22 mouse cellular contexts compared by ENCODE assay signal in genomic region chr9:13523046-13523445, GRCm38 (mm10).
DNase-seq lines count a peak whose midpoint lies in the region; ATAC-seq lines count a peak whose summit lies in the region.
"Had no signal": no experiment of that assay in that cellular context is flagged by ENCODE, and none has a peak within 500 bp of the region (broad histone marks: within the 10 kb centered on the region; RNA-seq: fewer than 3 reads in every experiment).

No protein-coding gene starts in this region.

- no peaks in the 10 kb centered on the region for H3K9me3 ChIP-seq in heart, embryonic 15.5 days (replicated peaks)
- H3K9me3 ChIP-seq in lung, embryonic 16.5 days (ENCODE audit: control insufficient read depth, low read length) = no peaks in the 10 kb centered on the region
- H3K9me3 ChIP-seq in forebrain, embryonic 14.5 days (replicated peaks; ENCODE audit: control insufficient read depth, low read length) = no peaks in the 10 kb centered on the region
- H3K9me3 ChIP-seq: embryonic facial prominence, embryonic 13.5 days; hindbrain, embryonic 10.5 days had no signal

- WGBS in heart, embryonic 15.5 days = 70% methylated on average over 3 of the region's 3 CpGs
- WGBS in lung, embryonic 16.5 days = 81% methylated on average over 3 of the region's 3 CpGs
- WGBS in forebrain, embryonic 14.5 days = 89% methylated on average over 3 of the region's 3 CpGs

- DNase-seq in heart, postnatal 36 days = no peak
- DNase-seq in lung, adult 18-20 months = no peak
- no peak for DNase-seq in adrenal gland, adult 8-10 months
- DNase-seq in forebrain, embryonic 14.5 days (ENCODE audit: low spot score) = no peak
- DNase-seq: adrenal gland, postnatal 10 days; B cell, adult 2 months; cerebellum, adult 9-11 months; gastrocnemius, postnatal 10 days; kidney, postnatal 14 days; lung, adult 2 months; lung, postnatal 4 days; thymus, postnatal 14 days had no signal

- H3K4me2 ChIP-seq in heart, embryonic 15.5 days = no peak overlapping the region
- H3K4me2 ChIP-seq in lung, embryonic 16.5 days (ENCODE audit: low read depth, low read length) = no peak overlapping the region
- H3K4me2 ChIP-seq in forebrain, embryonic 14.5 days (ENCODE audit: low read length) = no peak overlapping the region
- H3K4me2 ChIP-seq: embryonic facial prominence, embryonic 13.5 days; heart, embryonic 11.5 days; midbrain, embryonic 11.5 days had no signal

- H3K9ac ChIP-seq in heart, embryonic 15.5 days = no peak overlapping the region
- no peak overlapping the region for H3K9ac ChIP-seq in lung, embryonic 16.5 days (ENCODE audit: low read length)
- H3K9ac ChIP-seq in forebrain, embryonic 14.5 days (ENCODE audit: low read length) = no peak overlapping the region
- H3K9ac ChIP-seq: embryonic facial prominence, embryonic 13.5 days had no signal

- H3K4me1 ChIP-seq in heart, embryonic 15.5 days (replicated peaks) = peaks cover 26% of the 10 kb centered on the region
- H3K4me1 ChIP-seq in lung, embryonic 16.5 days (replicated peaks; ENCODE audit: control insufficient read depth, insufficient read depth, low read length) = peaks cover 22% of the 10 kb centered on the region
- H3K4me1 ChIP-seq in forebrain, embryonic 14.5 days (ENCODE audit: control insufficient read depth, insufficient read depth, low read length) = peaks cover 15% of the 10 kb centered on the region; the same call in 1 of the 2 replicates

- H3K36me3 ChIP-seq in heart, embryonic 15.5 days = no peaks in the 10 kb centered on the region
- no peaks in the 10 kb centered on the region for H3K36me3 ChIP-seq in lung, embryonic 16.5 days (ENCODE audit: control insufficient read depth, insufficient read depth, low read length)
- H3K36me3 ChIP-seq in forebrain, embryonic 14.5 days (ENCODE audit: control insufficient read depth, insufficient read depth, low read length) = no peaks in the 10 kb centered on the region
- H3K36me3 ChIP-seq: embryonic facial prominence, embryonic 13.5 days; hindbrain, embryonic 10.5 days had no signal

- intact Hi-C loops in heart, postnatal 36 days (cut with DNase I) = no loop called here

- H3K27me3 ChIP-seq in heart, embryonic 15.5 days = no peaks in the 10 kb centered on the region
- no peaks in the 10 kb centered on the region for H3K27me3 ChIP-seq in lung, embryonic 16.5 days (ENCODE audit: control insufficient read depth, insufficient read depth, low read depth, low read length)
- H3K27me3 ChIP-seq in forebrain, embryonic 14.5 days (replicated peaks; ENCODE audit: control insufficient read depth, insufficient read depth, low read length) = no peaks in the 10 kb centered on the region
- H3K27me3 ChIP-seq: embryonic facial prominence, embryonic 13.5 days; Patski had no signal

- no peak overlapping the region for H3K4me3 ChIP-seq in heart, embryonic 15.5 days
- no peak overlapping the region for H3K4me3 ChIP-seq in lung, embryonic 16.5 days (ENCODE audit: low read length)
- no peak overlapping the region for H3K4me3 ChIP-seq in forebrain, embryonic 14.5 days (ENCODE audit: low read depth, low read length)
- H3K4me3 ChIP-seq: embryonic facial prominence, embryonic 13.5 days; hindbrain, embryonic 10.5 days had no signal

- no peak for ATAC-seq in heart, embryonic 15.5 days (replicated peaks; ENCODE audit: insufficient number of reproducible peaks, insufficient read depth, low FRiP score, low read depth)
- ATAC-seq in lung, embryonic 16.5 days (ENCODE audit: low read depth) = no peak
- peak; percentile 52 for ATAC-seq in megakaryocyte progenitor cell, adult 5-6 weeks (replicated peaks; ENCODE audit: poor library complexity)
- ATAC-seq in forebrain, embryonic 14.5 days = no peak
- ATAC-seq: hindbrain, postnatal 0 days; intestine, postnatal 0 days; Patski had no signal

- peak overlapping the region; percentile 2 for H3K27ac ChIP-seq in heart, embryonic 15.5 days
- peak overlapping the region; percentile 50 for H3K27ac ChIP-seq in lung, embryonic 16.5 days (ENCODE audit: low read length)
- no peak overlapping the region for H3K27ac ChIP-seq in forebrain, embryonic 14.5 days (ENCODE audit: low read depth, low read length)
- H3K27ac ChIP-seq: hindbrain, embryonic 10.5 days; hindbrain, postnatal 0 days had no signal
